Mouse (Mus musculus) C2C12 (cell line): ENCODE data around the gene Rnase11. TPM values are rescaled to one million over a fixed set of nuclear protein-coding genes. Genes with fewer than 3 reads are reported as not detected.
"Not testable (repeated sequence)": the region's sequence is repeated elsewhere in the genome, so short reads cannot be mapped to it uniquely, and the experiment has no call there.

ENCODE experiments used
- H3K27me3 ChIP-seq: one replicate; pipeline ENCODE4 v1.6.1; 2011; ENCODE audit not compliant: control insufficient read depth, insufficient read depth, insufficient read length
- H3K36me3 ChIP-seq: one replicate; pipeline ENCODE4 v1.6.1; 2011; ENCODE audit not compliant: control insufficient read depth, insufficient read depth
- H3K4me3 ChIP-seq: one replicate; pipeline ENCODE4 v1.5.1; 2011; ENCODE audit warnings: mild to moderate bottlenecking, control low read depth; ENCODE audit not compliant: poor library complexity, insufficient read depth, severe bottlenecking
- H3K79me2 ChIP-seq: one replicate; pipeline ENCODE4 v1.6.1; 2011; ENCODE audit not compliant: control insufficient read depth, insufficient read depth
- H3K79me3 ChIP-seq: one replicate; pipeline ENCODE4 v1.6.1; 2011; ENCODE audit warnings: low read depth, control low read depth
- H3ac ChIP-seq: one replicate; pipeline ENCODE3; 2011; ENCODE audit warnings: low read depth; ENCODE audit not compliant: control insufficient read depth, insufficient read length
- CEBPB ChIP-seq: IDR thresholded peaks from one replicate; pipeline ENCODE4 v1.6.1; 2011; ENCODE audit warnings: low read depth, mild to moderate bottlenecking, control low read depth, moderate library complexity
- CTCF ChIP-seq: IDR thresholded peaks from one replicate; pipeline ENCODE4 v1.5.1; 2011; ENCODE audit not compliant: control insufficient read depth, insufficient read depth, insufficient read length
- FOSL1 ChIP-seq: IDR thresholded peaks from one replicate; pipeline ENCODE4 v1.8.0; 2011; ENCODE audit warnings: mild to moderate bottlenecking, low read length; ENCODE audit not compliant: poor library complexity, insufficient read depth, severe bottlenecking
- MAX ChIP-seq: IDR thresholded peaks from one replicate; pipeline ENCODE4 v1.6.1; 2011; ENCODE audit warnings: mild to moderate bottlenecking, control low read depth
- MYOD1 ChIP-seq: IDR thresholded peaks from one replicate; pipeline ENCODE4 v1.6.1; 2011; ENCODE audit warnings: low read depth; ENCODE audit not compliant: control insufficient read depth, insufficient read length
- MYOG ChIP-seq: IDR thresholded peaks from one replicate; pipeline ENCODE4 v1.6.1; 2011; ENCODE audit not compliant: control insufficient read depth, insufficient read length; ENCODE audit errors: extremely low read depth
- USF1 ChIP-seq: IDR thresholded peaks from one replicate; pipeline ENCODE4 v1.6.1; 2011; ENCODE audit warnings: low read depth, mild to moderate bottlenecking, control low read depth, moderate library complexity
- long read RNA-seq, 2 experiments: library from polyadenylated mRNA; unstranded; transcript quantifications; one replicate each; pipeline ENCODE4 v2.0.0; 2019 to 2020
- polyA plus RNA-seq: library from polyadenylated mRNA; unstranded; fragments of >200 nt; fragmentation: generic; extraction: Trizol; gene quantifications from one replicate; pipeline ENCODE4 v1.2.1, GENCODE M21; 2012; ENCODE audit warnings: missing spikeins

Rnase11 gene
- polyA plus RNA-seq, result not detected
- long read RNA-seq, experiment 1, result 0 reads
- long read RNA-seq, experiment 2, result 0 reads

GRCm38 (mm10) chr14:51050063-51050462, at the start of gene Rnase11:
Gene Rnase11 (minus strand): TSS chr14:51050163.
- TF ChIP-seq CEBPB, result no peak
- TF ChIP-seq CTCF, result no peak
- no peak for TF ChIP-seq MAX
- no peak for TF ChIP-seq USF1
- no peak for TF ChIP-seq FOSL1
- no peak for TF ChIP-seq MYOD1
- no peak for TF ChIP-seq MYOG
- Histone ChIP-seq H3K4me3 (no peak within 1 kb of the TSS), H3ac (no peak within 1 kb of the TSS), H3K36me3 (no peaks in the 10 kb centered on the region), H3K27me3 (no peaks in the 10 kb centered on the region), H3K79me3 (no peaks in the 10 kb centered on the region), H3K79me2 (no peaks in the 10 kb centered on the region)

GRCm38 (mm10) chr14:51098921-51099320, 49.0 kb upstream of the Rnase11 start:
- no peaks in the 10 kb centered on the region for H3K36me3 ChIP-seq
- no peak overlapping the region for H3K4me3 ChIP-seq
- no peak overlapping the region for H3ac ChIP-seq
- H3K27me3 ChIP-seq, result no peaks in the 10 kb centered on the region
- H3K79me3 ChIP-seq, result no peaks in the 10 kb centered on the region
- no peaks in the 10 kb centered on the region for H3K79me2 ChIP-seq
- TF ChIP-seq USF1, result no peak
- TF ChIP-seq MYOD1, result no peak
- no peak for TF ChIP-seq FOSL1
- no peak for TF ChIP-seq CEBPB

- not testable (repeated sequence) for H3K27me3 ChIP-seq, H3K79me2 ChIP-seq, H3K4me3 ChIP-seq, H3K79me3 ChIP-seq, H3ac ChIP-seq, H3K36me3 ChIP-seq
Measured at GRCm38 (mm10) chr14:51098300-51098699, 48.3 kb upstream of the Rnase11 start.

GRCm38 (mm10) chr14:51095736-51096524, 46.0 kb upstream of the Rnase11 start:
- Histone ChIP-seq H3K79me3 (peaks cover 1% of the 10 kb centered on the region), H3K36me3 (no peaks in the 10 kb centered on the region), H3K27me3 (no peaks in the 10 kb centered on the region), H3K79me2 (no peaks in the 10 kb centered on the region), H3ac (no peak overlapping the region), H3K4me3 (no peak overlapping the region)
- no peak for TF ChIP-seq USF1
- TF ChIP-seq FOSL1, result no peak
- no peak for TF ChIP-seq MYOD1
- no peak for TF ChIP-seq CTCF
- no peak for TF ChIP-seq MAX
- TF ChIP-seq MYOG, result no peak
- no peak for TF ChIP-seq CEBPB

GRCm38 (mm10) chr14:51094921-51095320, 45.0 kb upstream of the Rnase11 start:
- no peaks in the 10 kb centered on the region for H3K79me2 ChIP-seq
- peaks cover 1% of the 10 kb centered on the region for H3K79me3 ChIP-seq
- TF ChIP-seq MYOD1 (no peak), USF1 (no peak), MAX (no peak), MYOG (no peak)
- no peaks in the 10 kb centered on the region for H3K36me3 ChIP-seq
- H3ac ChIP-seq, result no peak overlapping the region
- H3K27me3 ChIP-seq, result no peaks in the 10 kb centered on the region
- no peak overlapping the region for H3K4me3 ChIP-seq

- Histone ChIP-seq H3ac (no peak overlapping the region), H3K79me2 (no peaks in the 10 kb centered on the region), H3K4me3 (no peak overlapping the region), H3K27me3 (no peaks in the 10 kb centered on the region), H3K36me3 (no peaks in the 10 kb centered on the region), H3K79me3 (peaks cover 1% of the 10 kb centered on the region)
- TF ChIP-seq CEBPB, result peak; percentile 12
- no peak for TF ChIP-seq USF1
- no peak for TF ChIP-seq MYOG
- TF ChIP-seq FOSL1, result no peak
- no peak for TF ChIP-seq CTCF
- TF ChIP-seq MAX, result no peak
- no peak for TF ChIP-seq MYOD1
Measured at GRCm38 (mm10) chr14:51094096-51094875, 44.3 kb upstream of the Rnase11 start.
